Mouse (Mus musculus): Measurements from ENCODE around the gene Gm17402.

Gm17402 gene

GRCm38 (mm10) chr3:67375063-67375462 is at the start of gene Gm17402:
Gm17402 (minus strand) TSS chr3:67375163.
- DNase-seq (ENCODE audit: low spot score): no peak

GRCm38 (mm10) chr3:67378215-67378614 is 3.3 kb upstream of the Gm17402 start:
- no peak for DNase-seq (ENCODE audit: low spot score)

- DNase-seq (ENCODE audit: low spot score): no peak
These were observed 594 bp downstream of the Gm17402 start for GRCm38 (mm10) chr3:67374360-67374778.

- peak; percentile 76 for DNase-seq (ENCODE audit: low spot score)
These were observed 1.1 kb downstream of the Gm17402 start, which contains the start of gene Mlf1 for GRCm38 (mm10) chr3:67373872-67374271. Mlf1 (plus strand) TSS chr3:67374097.

- DNase-seq (ENCODE audit: low spot score): no peak
These were observed 2.2 kb downstream of the Gm17402 start for GRCm38 (mm10) chr3:67372781-67373180.

DNA sequence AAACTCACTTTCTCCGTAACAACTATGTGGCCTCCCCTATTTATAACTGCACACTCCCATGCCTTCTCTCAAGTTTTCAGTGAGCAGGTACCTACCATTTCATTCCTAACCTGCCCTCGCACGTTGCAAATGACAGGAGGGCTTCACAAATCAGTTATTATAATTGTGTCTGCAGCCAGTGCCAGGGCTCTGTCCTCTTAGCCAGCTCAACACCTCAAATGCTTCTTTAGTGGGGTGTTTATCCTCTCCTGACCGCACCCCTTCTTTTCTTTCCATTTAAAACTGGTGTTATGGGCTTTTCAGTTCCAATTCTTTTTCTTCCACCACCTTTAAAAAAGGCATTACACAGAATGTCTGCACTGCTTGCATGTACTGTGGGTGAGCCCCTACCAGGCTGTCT is 2.8 kb downstream of the Gm17402 start:
- no peak for DNase-seq (ENCODE audit: low spot score)

- DNase-seq (ENCODE audit: low spot score): no peak
These were observed 5.4 kb downstream of the Gm17402 start for GRCm38 (mm10) chr3:67369407-67370079.

- no peak for DNase-seq (ENCODE audit: low spot score)
These were observed 7.5 kb downstream of the Gm17402 start for GRCm38 (mm10) chr3:67367481-67367880.

- DNase-seq (ENCODE audit: low spot score): no peak
These were observed 8.7 kb downstream of the Gm17402 start for GRCm38 (mm10) chr3:67366087-67366892.

GRCm38 (mm10) chr3:67358376-67358775 is 16.6 kb downstream of the Gm17402 start:
- no peak for DNase-seq (ENCODE audit: low spot score)

GRCm38 (mm10) chr3:67352763-67353149 is 22.2 kb downstream of the Gm17402 start:
- no peak for DNase-seq (ENCODE audit: low spot score)

GRCm38 (mm10) chr3:67352128-67352762 is 22.7 kb downstream of the Gm17402 start:
- peak; percentile 24 for DNase-seq (ENCODE audit: low spot score)

DNA sequence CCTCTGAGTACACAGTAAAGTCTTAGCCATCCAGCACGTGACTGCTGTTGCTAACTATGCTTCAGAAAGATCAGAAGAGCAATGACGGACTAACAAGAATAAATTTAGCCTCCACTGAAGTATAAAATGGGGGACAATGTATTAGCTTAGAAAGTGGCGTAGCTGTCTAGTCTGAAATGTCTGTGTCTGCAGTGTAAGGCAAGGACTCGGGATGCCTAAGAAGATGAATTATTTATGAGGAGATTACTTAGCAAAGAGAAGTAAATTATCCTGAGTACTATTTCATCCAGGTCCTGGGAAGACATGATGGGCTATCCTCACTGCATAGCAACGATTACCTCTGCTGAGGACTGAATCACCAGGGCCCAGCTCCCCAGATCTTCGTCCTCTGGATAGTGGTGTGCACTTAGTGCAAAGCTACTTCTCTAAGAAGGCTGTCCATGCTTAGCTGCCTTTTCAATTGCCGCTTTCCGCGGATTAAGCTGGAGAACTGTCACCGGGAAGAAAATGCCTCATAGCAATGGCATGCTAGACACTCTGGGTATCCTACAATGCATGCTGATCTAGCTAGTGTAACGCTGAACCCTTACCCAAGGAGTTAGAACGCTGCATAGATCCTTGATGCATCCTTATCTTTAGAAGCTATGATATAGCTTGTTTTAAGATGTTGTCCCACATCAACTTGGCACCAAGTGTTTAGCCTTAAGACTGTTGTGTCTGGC is 23.4 kb downstream of the Gm17402 start:
- no peak for DNase-seq (ENCODE audit: low spot score)

- no peak for DNase-seq (ENCODE audit: low spot score)
These were observed 28.3 kb downstream of the Gm17402 start for GRCm38 (mm10) chr3:67346674-67347073.

- DNase-seq (ENCODE audit: low spot score): peak; percentile 26
These were observed 30.4 kb downstream of the Gm17402 start for GRCm38 (mm10) chr3:67344599-67344998.

GRCm38 (mm10) chr3:67343004-67343662 is 31.8 kb downstream of the Gm17402 start:
- no peak for DNase-seq (ENCODE audit: low spot score)

GRCm38 (mm10) chr3:67340921-67341320 is 34.0 kb downstream of the Gm17402 start:
- DNase-seq (ENCODE audit: low spot score): no peak

DNA sequence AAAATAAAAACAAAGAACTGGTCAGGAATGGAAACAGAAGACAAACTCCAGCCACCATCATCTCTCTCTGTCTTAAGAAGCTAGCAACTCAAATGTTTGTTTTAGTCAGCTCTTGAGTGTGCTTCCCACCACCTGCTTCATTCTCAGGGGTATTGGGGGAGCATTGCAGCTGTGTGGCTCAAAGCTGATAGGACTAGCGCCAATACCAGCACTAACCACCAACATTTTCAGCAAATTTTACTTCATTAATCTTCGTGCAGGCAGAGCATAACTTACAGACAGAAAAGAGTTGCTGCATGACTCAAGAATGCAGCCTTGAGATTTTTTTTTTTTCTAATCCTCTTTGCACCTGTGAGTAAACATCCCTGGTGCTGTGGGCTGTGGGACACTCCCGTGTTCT is 35.4 kb downstream of the Gm17402 start:
- no peak for DNase-seq (ENCODE audit: low spot score)

- DNase-seq (ENCODE audit: low spot score): no peak
These were observed 52.5 kb downstream of the Gm17402 start for GRCm38 (mm10) chr3:67322422-67322821.
